Mouse (Mus musculus) G1E (cell line): Measurements from ENCODE around the gene Atg5.
"Not testable (repeated sequence)": the region's sequence is repeated elsewhere in the genome, so short reads cannot be mapped to it uniquely, and the experiment has no call there.

Experiments
- CTCF ChIP-seq: IDR thresholded peaks from 2 replicates; pipeline ENCODE4 v1.5.1; 2012; ENCODE audit warnings: low read depth, low read length, inconsistent platforms, mixed read lengths
- GATA1 ChIP-seq: IDR thresholded peaks from 2 replicates; pipeline ENCODE4 v1.6.1; 2012; ENCODE audit warnings: borderline replicate concordance, low read length, inconsistent platforms, mixed read lengths
- GATA2 ChIP-seq: IDR thresholded peaks from 2 replicates; pipeline ENCODE4 v1.6.1; 2012; ENCODE audit warnings: low read depth, low read length, inconsistent platforms, borderline replicate concordance
- POLR2AphosphoS5 ChIP-seq: IDR thresholded peaks from 2 replicates; pipeline ENCODE4 v1.6.1; 2012; ENCODE audit warnings: low read depth, low read length, inconsistent platforms; ENCODE audit not compliant: insufficient replicate concordance
- TAL1 ChIP-seq: conservative IDR thresholded peaks from 2 replicates; pipeline ENCODE4 v1.6.1; 2012; ENCODE audit warnings: low read depth, low read length, inconsistent platforms, mixed read lengths

DNA sequence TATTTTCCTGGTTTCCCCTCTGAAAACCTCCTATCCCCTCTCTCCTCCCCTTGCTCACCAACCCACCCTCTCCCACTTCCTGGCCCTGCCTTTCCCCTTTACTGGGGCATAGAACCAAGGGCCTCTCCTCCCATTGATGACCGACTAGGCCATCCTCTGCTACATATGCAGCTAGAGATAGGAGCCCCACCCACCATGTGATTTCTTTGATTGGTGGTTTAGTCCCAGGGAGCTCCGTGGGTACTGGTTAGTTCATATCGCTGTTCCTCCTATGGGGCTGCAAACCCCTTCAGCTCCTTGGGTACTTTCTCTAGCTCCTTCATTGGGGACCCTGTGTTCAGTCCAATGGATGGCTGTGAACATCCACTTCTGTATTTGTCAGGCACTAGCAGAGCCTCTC is 64.5 kb downstream of the Atg5 start:
- TF ChIP-seq CTCF, TAL1, POLR2AphosphoS5, GATA1, GATA2: not testable (repeated sequence)
